Comparison of ENCODE assay signal across 21 mouse cellular contexts in genomic region chr15:93953548-93953947, GRCm38 (mm10).
"Had no signal": no experiment of that assay in that cellular context is flagged by ENCODE, and none has a peak within 500 bp of the region (broad histone marks: within the 10 kb centered on the region; RNA-seq: fewer than 3 reads in every experiment).

No protein-coding gene starts in this region.

- H3K9me3 ChIP-seq: liver, embryonic 15.5 days; lung, embryonic 15.5 days; midbrain, embryonic 13.5 days; midbrain, embryonic 15.5 days; neural tube, embryonic 12.5 days; stomach, embryonic 15.5 days had no signal

- H3K9ac ChIP-seq: liver, embryonic 15.5 days; liver, postnatal 0 days; lung, embryonic 15.5 days; midbrain, embryonic 13.5 days; midbrain, embryonic 15.5 days; neural tube, embryonic 12.5 days; stomach, embryonic 15.5 days had no signal

- H3K4me3 ChIP-seq: liver, embryonic 15.5 days; lung, embryonic 15.5 days; megakaryocyte, embryonic 14.5 days; midbrain, embryonic 13.5 days; midbrain, embryonic 15.5 days; neural tube, embryonic 12.5 days; stomach, embryonic 15.5 days had no signal

- H3K4me1 ChIP-seq: liver, embryonic 15.5 days; lung, embryonic 15.5 days; megakaryocyte, embryonic 14.5 days; midbrain, embryonic 13.5 days; midbrain, embryonic 15.5 days; neural tube, embryonic 12.5 days; stomach, embryonic 15.5 days had no signal

- H3K4me2 ChIP-seq: liver, embryonic 15.5 days; lung, embryonic 15.5 days; midbrain, embryonic 11.5 days; midbrain, embryonic 13.5 days; midbrain, embryonic 15.5 days; neural tube, embryonic 12.5 days; stomach, embryonic 15.5 days had no signal

- H3K27me3 ChIP-seq: liver, embryonic 15.5 days; lung, embryonic 15.5 days; megakaryocyte, embryonic 14.5 days; midbrain, embryonic 13.5 days; midbrain, embryonic 15.5 days; neural tube, embryonic 12.5 days; stomach, embryonic 15.5 days had no signal

- H3K27ac ChIP-seq: liver, embryonic 15.5 days; lung, embryonic 15.5 days; macrophage; midbrain, embryonic 13.5 days; midbrain, embryonic 15.5 days; neural tube, embryonic 12.5 days; stomach, embryonic 15.5 days; stomach, postnatal 0 days had no signal

- DNase-seq: liver, postnatal 0 days; lung, adult 2 months; lung, postnatal 14 days; lung, postnatal 36 days; retina, postnatal 1 day; right cerebral cortex, adult 18-20 months; right cerebral cortex, postnatal 14 days; thymus, adult 2 months; thymus, postnatal 25 days; thymus, postnatal 4 days had no signal

- ATAC-seq: liver, postnatal 0 days; lung, postnatal 0 days; midbrain, embryonic 13.5 days; midbrain, embryonic 15.5 days had no signal

- H3K36me3 ChIP-seq: liver, embryonic 15.5 days; lung, embryonic 15.5 days; midbrain, embryonic 13.5 days; midbrain, embryonic 15.5 days; neural tube, embryonic 12.5 days; stomach, embryonic 15.5 days had no signal
